Mouse (Mus musculus) embryo, embryonic 10 days (tissue): ENCODE data around the gene Plekhn1.

Experiments used
- DNase-seq: peaks from one replicate; pipeline ENCODE4 v3.0.0-alpha.2; 2015; ENCODE audit warnings: low spot score

Plekhn1 gene

GRCm38 (mm10) chr4:156184291-156184954, 50.2 kb downstream of the Plekhn1 start:
- no peak for DNase-seq

GRCm38 (mm10) chr4:156183747-156184146, 50.9 kb downstream of the Plekhn1 start:
- no peak for DNase-seq

- DNase-seq: no peak
Measured at GRCm38 (mm10) chr4:156177630-156178029, 57.0 kb downstream of the Plekhn1 start.

- no peak for DNase-seq
Measured at GRCm38 (mm10) chr4:156171828-156172227, 62.8 kb downstream of the Plekhn1 start.
